Mouse (Mus musculus): ENCODE results near the gene Btbd35f29. TPM values are rescaled to one million over a fixed set of nuclear protein-coding genes. Genes with fewer than 3 reads are reported as not detected.
"Not testable (repeated sequence)": the region's sequence is repeated elsewhere in the genome, so short reads cannot be mapped to it uniquely, and the experiment has no call there.

The Btbd35f29 gene
- polyA plus RNA-seq, 1 experiment from 2014 or later, result not detected

- H3K36me3 ChIP-seq (ENCODE audit: control insufficient read depth, insufficient read depth, low read length); H3K4me2 ChIP-seq (ENCODE audit: low read depth, low read length); H3K9ac ChIP-seq (ENCODE audit: low read depth, low read length); ATAC-seq (ENCODE audit: low read depth); DNase-seq (ENCODE audit: low spot score); H3K27me3 ChIP-seq (replicated peaks; ENCODE audit: control insufficient read depth, insufficient read depth, low read length); H3K4me1 ChIP-seq (ENCODE audit: control insufficient read depth, insufficient read depth, low read length); H3K27ac ChIP-seq (replicated peaks; ENCODE audit: low read depth, low read length); H3K4me3 ChIP-seq (ENCODE audit: low read depth, low read length): not testable (repeated sequence)
- peaks cover 20% of the 10 kb centered on the region for H3K9me3 ChIP-seq (ENCODE audit: control insufficient read depth, low read length)
- WGBS, result 91% methylated on average over 2 of the region's 3 CpGs
Observed at GRCm38 (mm10) chrX:31165193-31165592, 47.7 kb downstream of the Btbd35f29 start.

Other genes with a start within 250 kb of the Btbd35f29 start
- gene Spin2f, start 136.2 kb downstream of the Btbd35f29 start, polyA plus RNA-seq (2014; fragmentation: Nextera tagmentation; extraction: Ambion mirVana), result not detected in 2 replicates
- gene Btbd35f26, start 218.8 kb downstream of the Btbd35f29 start, polyA plus RNA-seq (2014; fragmentation: Nextera tagmentation; extraction: Ambion mirVana), result not detected in 2 replicates